In genomic region chr13:47071871-47072270, GRCm38 (mm10) we compare ENCODE assay signal across 18 mouse cellular contexts. TPM values are rescaled to one million over a fixed set of nuclear protein-coding genes. Genes with fewer than 3 reads are reported as not detected.
"Had no signal": no experiment of that assay in that cellular context is flagged by ENCODE, and none has a peak within 500 bp of the region (broad histone marks: within the 10 kb centered on the region; RNA-seq: fewer than 3 reads in every experiment).

No protein-coding gene starts in this region.

- H3K9me3 ChIP-seq: lung, embryonic 15.5 days; megakaryocyte, embryonic 14.5 days; midbrain, embryonic 12.5 days; neural tube, embryonic 12.5 days; stomach, embryonic 15.5 days had no signal

- H3K9ac ChIP-seq: lung, embryonic 15.5 days; midbrain, embryonic 12.5 days; neural tube, embryonic 12.5 days; stomach, embryonic 15.5 days had no signal

- H3K27ac ChIP-seq: lung, embryonic 15.5 days; macrophage; midbrain, embryonic 12.5 days; neural tube, embryonic 12.5 days; stomach, embryonic 15.5 days; stomach, postnatal 0 days had no signal

- H3K4me3 ChIP-seq: lung, embryonic 15.5 days; megakaryocyte, embryonic 14.5 days; midbrain, embryonic 12.5 days; neural tube, embryonic 12.5 days; stomach, embryonic 15.5 days had no signal

- H3K27me3 ChIP-seq: lung, embryonic 15.5 days; megakaryocyte, embryonic 14.5 days; midbrain, embryonic 12.5 days; neural tube, embryonic 12.5 days; stomach, embryonic 15.5 days had no signal

- ATAC-seq: lung, postnatal 0 days; midbrain, embryonic 16.5 days had no signal

- H3K4me1 ChIP-seq: midbrain, embryonic 12.5 days; neural tube, embryonic 12.5 days; stomach, embryonic 15.5 days had no signal

- H3K4me2 ChIP-seq: lung, embryonic 15.5 days; midbrain, embryonic 12.5 days; neural tube, embryonic 12.5 days; stomach, embryonic 15.5 days had no signal

- DNase-seq: lung, adult 2 months; lung, postnatal 14 days; lung, postnatal 36 days; midbrain, embryonic 14.5 days; right cerebral cortex, postnatal 14 days; thymus, adult 2 months; thymus, postnatal 25 days; thymus, postnatal 4 days had no signal

RNA-seq across cellular contexts. Expression of gene Nhlrc1, which starts 57.2 kb away (rescaled TPM):
- total RNA-seq: neutrophil, adult 5-6 weeks had no signal
